Mouse (Mus musculus) right cerebral cortex, postnatal 10 days (tissue): ENCODE measurements around the gene Ninj2.

Experiments
- DNase-seq, 2 experiments: peaks; one replicate each; pipeline ENCODE4 v3.0.0; 2021; ENCODE audit warnings: low spot score in 2 of 2

The Ninj2 gene

GRCm38 (mm10) chr6:120175650-120176049 is 82.5 kb downstream of the Ninj2 start:
- no peak for DNase-seq

GRCm38 (mm10) chr6:120179044-120179755 is 86.0 kb downstream of the Ninj2 start:
- DNase-seq, result no peak

GRCm38 (mm10) chr6:120179756-120180206 is 86.6 kb downstream of the Ninj2 start:
- no peak for DNase-seq

- DNase-seq, result no peak
Measured at GRCm38 (mm10) chr6:120180492-120180891, 87.3 kb downstream of the Ninj2 start.

GRCm38 (mm10) chr6:120182160-120182559 is 89.0 kb downstream of the Ninj2 start:
- DNase-seq, result no peak

GRCm38 (mm10) chr6:120183771-120184170 is 90.6 kb downstream of the Ninj2 start:
- DNase-seq, result no peak

- no peak for DNase-seq
Measured at GRCm38 (mm10) chr6:120185012-120185730, 92.0 kb downstream of the Ninj2 start.

- DNase-seq, result no peak
Measured at GRCm38 (mm10) chr6:120185756-120186155, 92.6 kb downstream of the Ninj2 start.

GRCm38 (mm10) chr6:120186594-120186993 is 93.4 kb downstream of the Ninj2 start:
- no peak for DNase-seq

- peak in 1 of 2 experiments; percentile 59 for DNase-seq
Measured at GRCm38 (mm10) chr6:120187587-120188176, 94.5 kb downstream of the Ninj2 start.

- DNase-seq, result no peak
Measured at GRCm38 (mm10) chr6:120188376-120189235, 95.5 kb downstream of the Ninj2 start.

GRCm38 (mm10) chr6:120189287-120189686 is 96.1 kb downstream of the Ninj2 start:
- no peak for DNase-seq

- DNase-seq, result no peak
Measured at GRCm38 (mm10) chr6:120190365-120190764, 97.2 kb downstream of the Ninj2 start.

- no peak for DNase-seq
Measured at GRCm38 (mm10) chr6:120190912-120191311, 97.8 kb downstream of the Ninj2 start.

GRCm38 (mm10) chr6:120191396-120192170 is 98.4 kb downstream of the Ninj2 start:
- no peak for DNase-seq

GRCm38 (mm10) chr6:120192211-120192870 is 99.2 kb downstream of the Ninj2 start:
- DNase-seq, result peak; percentile 47 to 50

- DNase-seq, result peak; percentile 79 to 88
Measured at GRCm38 (mm10) chr6:120193174-120193573, 100.0 kb downstream of the Ninj2 start.

- no peak for DNase-seq
Measured at GRCm38 (mm10) chr6:120193793-120194192, 100.6 kb downstream of the Ninj2 start.

GRCm38 (mm10) chr6:120194305-120194704 is 101.2 kb downstream of the Ninj2 start:
- DNase-seq, result no peak

- no peak for DNase-seq
Measured at GRCm38 (mm10) chr6:120194963-120195362, 101.8 kb downstream of the Ninj2 start.
